Mouse (Mus musculus): ENCODE results near the gene Shkbp1. TPM values are rescaled to one million over a fixed set of nuclear protein-coding genes. Genes with fewer than 3 reads are reported as not detected.

Shkbp1 gene
- polyA plus RNA-seq (2014; fragmentation: Nextera tagmentation; extraction: Ambion mirVana): 18.3 and 22.0 TPM in 2 replicates

DNA sequence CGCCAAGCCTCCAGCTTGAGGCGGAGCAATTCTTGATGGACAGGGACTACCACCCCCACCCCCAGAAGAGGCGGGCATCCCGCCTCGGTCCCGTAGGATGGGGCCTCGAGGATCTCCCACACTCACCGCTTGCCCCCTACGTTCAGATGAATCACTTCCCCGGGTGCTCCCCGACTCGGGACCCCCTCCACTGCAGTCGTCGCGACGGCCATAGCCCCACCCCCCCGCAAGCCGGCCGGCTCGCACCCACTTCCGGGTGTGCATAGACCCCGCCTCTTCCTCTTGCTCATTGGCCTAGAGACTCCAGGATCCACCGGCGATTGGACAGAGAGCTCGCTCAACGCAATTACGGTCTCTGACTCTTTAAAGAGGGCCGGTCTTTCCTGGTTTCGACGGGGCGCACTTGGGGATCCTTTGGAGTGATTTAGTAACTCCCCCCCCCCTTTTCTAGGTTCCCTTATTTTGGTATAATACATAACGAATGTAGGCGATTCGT lies at the start of gene Shkbp1:
Shkbp1 (minus strand) TSS at position 275 of the 496 bp plus-strand sequence.
- Histone ChIP-seq H3K27me3 (ENCODE audit: control insufficient read depth, insufficient read depth, low read length) (no peaks in the 10 kb centered on the region), H3K4me1 (ENCODE audit: control insufficient read depth in 2 of 2, insufficient read depth in 2 of 2, low read length in 2 of 2) (peaks cover 8 to 22% of the 10 kb centered on the region in 2 experiments), H3K36me3 (ENCODE audit: control insufficient read depth, insufficient read depth, low read length) (peaks cover 8% of the 10 kb centered on the region), H3K4me2 (ENCODE audit: low read length) (peak within 1 kb of the TSS; percentile 91), H3K4me3 (ENCODE audit: control insufficient read depth in 1 of 2, insufficient read depth in 1 of 2, low read depth in 1 of 2, low read length in 2 of 2) (peak within 1 kb of the TSS; percentile 63 to 67), H3K9me3 (ENCODE audit: control insufficient read depth, low read length) (no peaks in the 10 kb centered on the region), H3K9ac (ENCODE audit: low read length) (peak within 1 kb of the TSS; percentile 75), H3K27ac (replicated peaks in 1 of 2; ENCODE audit: control insufficient read depth in 1 of 2, insufficient read depth in 1 of 2, low read depth in 2 of 2, low read length in 2 of 2) (peak within 1 kb of the TSS; percentile 71 to 85)
- ATAC-seq (ENCODE audit: insufficient number of reproducible peaks, insufficient read depth, low FRiP score, low read depth): peak; percentile 90
- 1% methylated on average over 34 of the region's 34 CpGs for WGBS

DNA sequence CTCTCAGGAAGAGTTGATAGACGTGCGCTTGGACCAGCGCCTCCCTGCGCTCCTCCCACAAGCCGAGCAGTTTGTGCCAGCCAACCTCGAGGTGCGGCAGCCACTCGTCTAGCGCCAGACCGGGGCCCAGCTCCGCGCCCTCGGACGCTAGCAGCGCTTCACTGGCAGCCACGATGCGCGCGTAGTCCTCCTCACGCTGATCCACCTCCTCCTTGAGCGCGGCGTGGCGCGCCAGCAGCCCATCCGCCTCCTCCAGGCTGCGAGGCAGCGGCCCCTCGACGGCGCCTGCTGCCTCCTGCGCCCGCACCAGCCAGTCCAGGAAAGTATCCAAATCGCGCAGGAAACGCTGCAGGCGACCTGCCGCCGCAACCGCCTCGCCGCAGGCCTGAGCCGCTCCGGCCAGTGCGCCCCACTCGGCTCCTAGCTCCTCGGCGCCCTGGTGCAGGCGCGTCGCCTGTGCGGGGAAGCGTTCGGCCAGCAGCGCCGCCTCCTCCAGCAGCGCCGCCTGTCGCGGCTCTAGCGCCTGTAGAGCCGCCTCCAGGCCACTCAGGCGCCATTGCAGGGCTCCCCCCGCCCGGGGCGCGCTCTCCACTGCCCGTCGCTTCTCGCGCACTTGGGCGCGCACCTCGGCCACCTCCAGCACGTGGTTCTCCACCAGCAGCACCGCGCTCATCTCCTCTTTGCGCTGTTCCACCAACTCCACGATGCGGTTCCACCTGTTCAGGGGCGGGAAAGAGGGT lies 48.6 kb upstream of the Shkbp1 start:
- Histone ChIP-seq H3K27ac (replicated peaks in 1 of 2; ENCODE audit: control insufficient read depth in 1 of 2, insufficient read depth in 1 of 2, low read depth in 2 of 2, low read length in 2 of 2) (no peak overlapping the region), H3K4me3 (ENCODE audit: control insufficient read depth in 1 of 2, insufficient read depth in 1 of 2, low read depth in 1 of 2, low read length in 2 of 2) (no peak overlapping the region), H3K27me3 (ENCODE audit: control insufficient read depth, insufficient read depth, low read length) (peaks cover 92% of the 10 kb centered on the region), H3K4me2 (ENCODE audit: low read length) (peak overlapping the region; percentile 11; the same call in 1 of the 2 replicates), H3K9ac (ENCODE audit: low read length) (no peak overlapping the region), H3K4me1 (ENCODE audit: control insufficient read depth in 2 of 2, insufficient read depth in 2 of 2, low read length in 2 of 2) (peaks cover 5 to 7% of the 10 kb centered on the region in 2 experiments; a peak in 2 of 4 replicates), H3K36me3 (ENCODE audit: control insufficient read depth, insufficient read depth, low read length) (no peaks in the 10 kb centered on the region), H3K9me3 (ENCODE audit: control insufficient read depth, low read length) (peaks cover 11% of the 10 kb centered on the region)
- WGBS: 6% methylated on average over 74 of the region's 81 CpGs
- ATAC-seq (ENCODE audit: insufficient number of reproducible peaks, insufficient read depth, low FRiP score, low read depth): no peak

DNA sequence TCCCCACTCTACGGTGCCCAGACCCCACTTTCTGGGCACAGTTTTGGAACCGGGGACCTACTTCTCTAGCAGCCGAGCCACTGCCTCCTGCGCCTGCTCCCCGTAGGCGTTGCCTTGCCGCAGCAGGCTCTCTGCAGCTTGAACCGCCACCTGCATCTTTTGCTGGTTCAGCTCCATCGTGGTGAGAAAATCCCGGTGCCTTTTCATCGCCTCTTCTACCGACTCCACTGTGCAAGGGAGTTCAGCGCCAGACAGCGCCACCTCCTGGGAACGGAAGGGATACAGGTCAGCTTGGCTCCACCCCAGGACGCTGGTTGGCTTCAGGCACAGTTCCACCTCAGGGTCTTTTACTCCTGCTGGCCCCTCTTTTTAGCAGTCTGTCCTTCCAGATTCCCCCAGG lies 46.9 kb upstream of the Shkbp1 start:
- Histone ChIP-seq H3K27me3 (ENCODE audit: control insufficient read depth, insufficient read depth, low read length) (peaks cover 87% of the 10 kb centered on the region), H3K4me2 (ENCODE audit: low read length) (no peak overlapping the region), H3K9me3 (ENCODE audit: control insufficient read depth, low read length) (peaks cover 11% of the 10 kb centered on the region), H3K36me3 (ENCODE audit: control insufficient read depth, insufficient read depth, low read length) (no peaks in the 10 kb centered on the region), H3K9ac (ENCODE audit: low read length) (no peak overlapping the region), H3K27ac (replicated peaks in 1 of 2; ENCODE audit: control insufficient read depth in 1 of 2, insufficient read depth in 1 of 2, low read depth in 2 of 2, low read length in 2 of 2) (no peak overlapping the region), H3K4me1 (ENCODE audit: control insufficient read depth in 2 of 2, insufficient read depth in 2 of 2, low read length in 2 of 2) (peaks cover 0 to 2% of the 10 kb centered on the region in 2 experiments; a peak in 1 of 4 replicates), H3K4me3 (ENCODE audit: control insufficient read depth in 1 of 2, insufficient read depth in 1 of 2, low read depth in 1 of 2, low read length in 2 of 2) (no peak overlapping the region)
- ATAC-seq (ENCODE audit: insufficient number of reproducible peaks, insufficient read depth, low FRiP score, low read depth): no peak
- 12% methylated on average over 16 of the region's 16 CpGs for WGBS

DNA sequence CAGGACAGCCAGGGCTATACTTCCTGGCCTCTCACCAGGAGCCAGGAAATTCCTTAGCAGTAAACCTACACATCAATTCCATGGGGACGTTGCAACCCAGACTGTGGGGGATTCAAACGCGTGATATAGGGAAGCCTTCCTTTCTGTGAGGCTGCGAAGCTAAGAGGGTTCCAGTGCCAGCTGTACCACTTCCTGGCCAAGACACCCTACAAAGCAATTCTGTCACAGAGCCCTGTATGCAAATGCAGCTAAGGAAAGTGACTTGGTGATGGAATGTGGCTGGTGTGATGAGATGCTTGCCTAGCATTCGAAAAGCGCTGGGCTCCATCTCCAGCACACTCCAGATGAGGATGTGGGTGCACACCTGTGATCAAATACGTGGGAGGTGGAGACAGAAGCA lies 44.7 kb upstream of the Shkbp1 start:
- Histone ChIP-seq H3K4me2 (ENCODE audit: low read length) (no peak overlapping the region), H3K4me1 (ENCODE audit: control insufficient read depth in 2 of 2, insufficient read depth in 2 of 2, low read length in 2 of 2) (peaks cover 4 to 6% of the 10 kb centered on the region in 2 experiments; a peak in 2 of 4 replicates), H3K27me3 (ENCODE audit: control insufficient read depth, insufficient read depth, low read length) (peaks cover 87% of the 10 kb centered on the region), H3K9me3 (ENCODE audit: control insufficient read depth, low read length) (peaks cover 7% of the 10 kb centered on the region), H3K9ac (ENCODE audit: low read length) (no peak overlapping the region), H3K27ac (replicated peaks in 1 of 2; ENCODE audit: control insufficient read depth in 1 of 2, insufficient read depth in 1 of 2, low read depth in 2 of 2, low read length in 2 of 2) (no peak overlapping the region), H3K4me3 (ENCODE audit: control insufficient read depth in 1 of 2, insufficient read depth in 1 of 2, low read depth in 1 of 2, low read length in 2 of 2) (no peak overlapping the region), H3K36me3 (ENCODE audit: control insufficient read depth, insufficient read depth, low read length) (no peaks in the 10 kb centered on the region)
- WGBS: 67% methylated on average over 7 of the region's 7 CpGs
- ATAC-seq (ENCODE audit: insufficient number of reproducible peaks, insufficient read depth, low FRiP score, low read depth): no peak

DNA sequence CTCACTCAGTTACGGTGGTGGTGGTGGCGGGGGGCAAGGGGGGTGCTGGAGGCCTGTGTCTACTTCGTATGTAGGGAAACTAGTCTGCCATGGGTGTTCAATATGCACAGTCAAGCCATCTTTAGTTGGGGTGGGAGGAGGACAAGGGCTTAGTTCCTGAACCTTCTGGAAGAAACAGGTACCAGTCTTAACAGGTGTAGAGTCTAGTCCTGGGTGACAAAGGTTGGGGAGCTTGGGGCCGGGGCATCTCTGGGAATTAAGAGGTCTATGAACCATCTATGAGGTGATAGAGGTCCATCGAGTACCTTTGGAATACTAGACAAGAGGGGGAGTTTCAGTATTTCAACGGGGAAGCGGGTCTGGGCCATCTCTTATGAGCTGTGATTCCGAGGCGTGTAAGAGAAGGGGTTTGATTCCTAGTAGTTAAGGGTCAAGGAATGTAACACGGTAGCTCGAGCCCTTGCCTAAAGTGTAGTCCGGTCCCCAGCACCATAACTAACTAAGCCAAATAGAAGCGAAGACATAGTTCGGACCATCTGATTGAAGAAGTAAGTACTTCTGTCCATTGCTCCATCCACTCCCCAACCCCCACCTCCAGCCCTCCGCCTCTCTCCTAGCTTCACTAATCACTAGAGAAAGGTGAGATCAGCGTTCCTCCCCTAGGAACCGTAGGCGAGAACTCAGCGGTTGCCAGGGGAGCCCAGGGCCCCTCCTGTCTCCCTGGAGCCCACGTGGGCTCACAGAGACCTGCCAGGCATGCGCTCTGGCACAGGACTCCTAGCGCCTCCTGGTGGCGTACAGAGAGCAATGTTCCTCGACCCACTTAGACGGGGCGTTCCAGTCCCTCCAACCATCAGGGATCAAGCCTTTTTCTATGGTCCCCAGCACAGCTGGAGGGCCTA lies 41.5 kb upstream of the Shkbp1 start:
- Histone ChIP-seq H3K4me1 (ENCODE audit: control insufficient read depth in 2 of 2, insufficient read depth in 2 of 2, low read length in 2 of 2) (peaks cover 2 to 6% of the 10 kb centered on the region in 2 experiments; a peak in 2 of 4 replicates), H3K27me3 (ENCODE audit: control insufficient read depth, insufficient read depth, low read length) (peaks cover 84% of the 10 kb centered on the region), H3K27ac (replicated peaks in 1 of 2; ENCODE audit: control insufficient read depth in 1 of 2, insufficient read depth in 1 of 2, low read depth in 2 of 2, low read length in 2 of 2) (no peak overlapping the region), H3K9me3 (ENCODE audit: control insufficient read depth, low read length) (no peaks in the 10 kb centered on the region), H3K36me3 (ENCODE audit: control insufficient read depth, insufficient read depth, low read length) (no peaks in the 10 kb centered on the region), H3K4me3 (ENCODE audit: control insufficient read depth in 1 of 2, insufficient read depth in 1 of 2, low read depth in 1 of 2, low read length in 2 of 2) (no peak overlapping the region), H3K4me2 (ENCODE audit: low read length) (0 out of 2 replicates have a peak overlapping the region, but pooled peaks have one; percentile 16), H3K9ac (ENCODE audit: low read length) (no peak overlapping the region)
- ATAC-seq (ENCODE audit: insufficient number of reproducible peaks, insufficient read depth, low FRiP score, low read depth): no peak
- 16% methylated on average over 26 of the region's 26 CpGs for WGBS

DNA sequence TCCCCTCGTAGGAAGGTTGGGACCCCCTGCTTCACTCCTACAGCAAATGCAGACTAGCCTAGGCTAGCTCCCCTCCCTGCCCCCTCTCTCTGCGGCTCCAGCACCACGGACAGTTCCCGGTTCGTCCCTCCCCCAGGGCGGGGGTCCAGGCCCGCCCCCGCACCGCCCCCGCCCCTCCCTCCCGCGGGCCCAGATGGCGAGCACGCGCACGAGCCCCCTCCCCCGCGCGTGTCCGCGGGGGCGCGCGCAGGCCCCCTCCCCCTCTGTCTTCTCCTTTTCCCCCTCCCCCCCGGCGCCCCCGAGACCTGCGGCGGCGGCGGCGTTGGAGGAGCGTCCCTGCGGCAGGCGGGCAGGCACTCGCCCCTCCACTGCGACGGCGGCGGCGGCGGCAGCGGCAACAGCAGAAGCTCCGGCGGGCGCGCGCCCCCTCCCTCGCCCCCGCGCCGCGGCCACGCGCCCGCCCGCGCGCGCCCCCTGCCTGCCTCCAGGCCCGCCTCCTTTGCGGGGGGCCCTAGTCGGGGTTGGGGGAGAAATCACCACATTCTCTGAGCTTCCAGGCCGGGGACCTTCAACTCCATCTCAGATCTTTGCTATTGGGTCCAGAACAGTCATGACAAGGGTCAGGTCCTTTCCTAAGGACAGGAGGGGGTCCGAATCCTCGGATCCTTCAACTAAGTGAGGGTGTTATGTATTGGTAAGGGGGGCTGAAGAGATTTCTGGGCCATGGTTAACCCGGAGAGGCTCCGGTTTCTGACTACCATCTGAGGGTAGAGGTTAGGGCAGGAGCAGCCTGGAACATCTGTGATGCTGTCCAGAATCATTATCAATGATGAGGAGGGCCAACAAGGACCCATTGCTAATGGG lies 40.6 kb upstream of the Shkbp1 start:
- H3K4me3 ChIP-seq (ENCODE audit: control insufficient read depth in 1 of 2, insufficient read depth in 1 of 2, low read depth in 1 of 2, low read length in 2 of 2): peak overlapping the region; percentile 20 to 51
- WGBS: 2% methylated on average over 30 of the region's 68 CpGs
- peaks cover 84% of the 10 kb centered on the region for H3K27me3 ChIP-seq (ENCODE audit: control insufficient read depth, insufficient read depth, low read length)
- H3K9me3 ChIP-seq (ENCODE audit: control insufficient read depth, low read length): no peaks in the 10 kb centered on the region
- H3K36me3 ChIP-seq (ENCODE audit: control insufficient read depth, insufficient read depth, low read length): no peaks in the 10 kb centered on the region
- ATAC-seq (ENCODE audit: insufficient number of reproducible peaks, insufficient read depth, low FRiP score, low read depth): no peak
- H3K9ac ChIP-seq (ENCODE audit: low read length): peak overlapping the region; percentile 21; the same call in 1 of the 2 replicates
- H3K4me2 ChIP-seq (ENCODE audit: low read length): peak overlapping the region; percentile 78
- no peak overlapping the region for H3K27ac ChIP-seq (replicated peaks in 1 of 2; ENCODE audit: control insufficient read depth in 1 of 2, insufficient read depth in 1 of 2, low read depth in 2 of 2, low read length in 2 of 2)
- peaks cover 2 to 6% of the 10 kb centered on the region in 2 experiments; a peak in 2 of 4 replicates for H3K4me1 ChIP-seq (ENCODE audit: control insufficient read depth in 2 of 2, insufficient read depth in 2 of 2, low read length in 2 of 2)

All from heart, embryonic 14.5 days (tissue).